Mouse (Mus musculus) heart, postnatal 4 days (tissue): ENCODE results near the gene Kif6. TPM values are rescaled to one million over a fixed set of nuclear protein-coding genes. Genes with fewer than 3 reads are reported as not detected.

Source experiments
- DNase-seq: peaks from one replicate; pipeline ENCODE4 v3.0.0; 2021
- total RNA-seq, 2 experiments: library from RNA; stranded (reverse); gene quantifications; 2 replicates each; pipeline ENCODE4 v1.2.3; 2021

Gene Kif6
- total RNA-seq, 2 experiments from 2014 or later = 1.9 to 3.2 TPM

- DNase-seq = no peak
Observed at GRCm38 (mm10) chr17:49927611-49928010, 312.7 kb downstream of the Kif6 start.

DNA sequence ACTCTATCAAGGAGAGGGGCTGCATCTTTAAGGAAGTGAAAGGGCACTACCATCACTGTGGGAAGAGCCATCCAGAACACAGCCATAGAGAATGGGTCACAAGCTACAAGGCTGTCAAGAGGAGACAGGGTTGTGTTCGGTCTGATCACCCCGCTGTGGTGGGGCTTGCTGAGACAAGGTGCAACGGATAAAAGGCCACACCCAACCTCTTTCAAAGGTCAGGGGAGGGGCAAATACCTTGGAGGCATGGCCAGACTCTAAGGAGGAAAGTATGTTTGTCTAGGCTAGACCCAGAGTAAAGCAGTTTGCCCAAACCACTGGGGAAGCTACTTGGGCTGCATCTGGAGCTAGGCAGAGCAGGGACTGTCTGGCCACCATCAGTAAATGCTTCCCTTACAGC is 318.9 kb downstream of the Kif6 start:
- no peak for DNase-seq

GRCm38 (mm10) chr17:49934586-49934985 is 319.6 kb downstream of the Kif6 start:
- DNase-seq = no peak

GRCm38 (mm10) chr17:49935602-49936205 is 320.8 kb downstream of the Kif6 start:
- DNase-seq = peak; percentile 88

GRCm38 (mm10) chr17:49936214-49936613 is 321.3 kb downstream of the Kif6 start:
- DNase-seq = no peak

- DNase-seq = no peak
Observed at GRCm38 (mm10) chr17:49939146-49939545, 324.2 kb downstream of the Kif6 start.

DNA sequence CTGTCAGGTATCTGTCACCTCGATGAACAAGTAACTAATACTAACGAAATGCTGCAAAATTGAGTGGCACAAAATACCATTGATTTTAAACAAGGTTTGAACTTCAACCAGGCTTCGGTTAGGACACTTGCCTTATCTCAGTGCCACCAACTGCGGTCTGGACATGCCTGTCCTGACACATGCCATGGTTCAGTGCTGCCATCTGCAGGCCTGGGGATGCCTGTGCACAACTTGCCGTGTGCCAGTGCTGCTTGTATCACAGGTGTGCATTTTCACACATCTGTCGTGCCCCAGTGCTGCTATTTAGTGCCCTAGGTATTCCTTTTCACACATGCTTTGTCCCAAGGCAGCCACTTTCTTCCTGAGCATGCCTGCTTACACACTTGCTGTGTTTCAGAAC is 327.7 kb downstream of the Kif6 start:
- no peak for DNase-seq

DNA sequence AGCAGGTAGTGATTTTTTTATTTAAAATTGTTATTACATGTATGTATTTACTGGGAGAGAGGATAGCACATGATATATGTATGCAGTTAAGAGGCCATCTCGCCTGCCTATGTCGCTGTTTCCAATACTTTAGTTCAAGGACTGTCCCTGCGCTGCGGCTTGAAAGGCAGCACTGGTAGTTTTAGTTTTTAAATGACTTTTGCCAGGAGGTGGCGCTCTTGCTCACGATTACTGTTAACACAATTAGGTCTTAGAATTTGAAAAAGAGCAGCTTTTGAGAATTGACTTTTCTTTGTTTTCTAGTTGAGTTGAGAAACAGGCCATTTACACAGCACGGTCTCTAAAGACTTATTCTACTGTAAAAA is 336.5 kb downstream of the Kif6 start:
- DNase-seq = peak; percentile 90

GRCm38 (mm10) chr17:49951856-49952607 is 337.1 kb downstream of the Kif6 start:
- peak; percentile 40 for DNase-seq

- no peak for DNase-seq
Observed at GRCm38 (mm10) chr17:49959021-49959420, 344.1 kb downstream of the Kif6 start.

Other genes starting within 250 kb of the Kif6 start
- 10 to 100 TPM; 15.6 to 19.6 TPM for gene Mocs1, start 186.8 kb upstream of the Kif6 start, total RNA-seq
- 10 to 100 TPM; 16.0 to 18.5 TPM for gene Daam2, start 50.8 kb upstream of the Kif6 start, total RNA-seq